Mouse (Mus musculus) ES-Bruce4 (cell line): ENCODE measurements around the gene Slc4a5. TPM values are rescaled to one million over a fixed set of nuclear protein-coding genes. Genes with fewer than 3 reads are reported as not detected.

Source experiments
- H3K27ac ChIP-seq: 2 replicates; pipeline ENCODE4 v1.5.1; 2012; ENCODE audit warnings: low read length, inconsistent platforms; ENCODE audit not compliant: insufficient read depth
- H3K27me3 ChIP-seq: 2 replicates; pipeline ENCODE4 v1.6.1; 2012; ENCODE audit warnings: mild to moderate bottlenecking, low read length, inconsistent platforms; ENCODE audit not compliant: control insufficient read depth, poor library complexity, insufficient read depth, severe bottlenecking
- H3K36me3 ChIP-seq: 2 replicates; pipeline ENCODE4 v1.6.1; 2012; ENCODE audit warnings: inconsistent platforms, mild to moderate bottlenecking, low read length, moderate library complexity; ENCODE audit not compliant: control insufficient read depth, poor library complexity, insufficient read depth, severe bottlenecking
- H3K4me1 ChIP-seq: one replicate; pipeline ENCODE4 v1.8.1; 2011; ENCODE audit warnings: low read length; ENCODE audit not compliant: control insufficient read depth, insufficient read depth
- H3K4me3 ChIP-seq: 2 replicates; pipeline ENCODE4 v1.5.1; 2011; ENCODE audit warnings: low read depth, mild to moderate bottlenecking, low read length
- H3K9ac ChIP-seq: 2 replicates; pipeline ENCODE4 v1.6.1; 2012; ENCODE audit warnings: low read depth, mild to moderate bottlenecking, inconsistent platforms; ENCODE audit not compliant: poor library complexity, severe bottlenecking
- H3K9me3 ChIP-seq: replicated peaks from 2 replicates; pipeline ENCODE4 v1.6.1; 2012; ENCODE audit warnings: mild to moderate bottlenecking, low read length, inconsistent platforms; ENCODE audit not compliant: control insufficient read depth, poor library complexity, insufficient read depth, severe bottlenecking
- CTCF ChIP-seq: IDR thresholded peaks from one replicate; pipeline ENCODE4 v1.8.1; 2011; ENCODE audit warnings: low read depth, low read length
- EP300 ChIP-seq: IDR thresholded peaks from 2 replicates; pipeline ENCODE4 v1.6.1; 2011; ENCODE audit warnings: low read depth, low read length; ENCODE audit not compliant: insufficient read depth
- POLR2A ChIP-seq: IDR thresholded peaks from one replicate; pipeline ENCODE4 v1.8.1; 2011; ENCODE audit warnings: low read length; ENCODE audit not compliant: insufficient read depth
- polyA plus RNA-seq: library from polyadenylated mRNA; stranded (reverse); fragments of >200 nt; gene quantifications from 2 replicates; pipeline ENCODE4 v1.2.4, GENCODE M21; 2011; ENCODE audit warnings: low read depth; ENCODE audit not compliant: missing spikeins, insufficient read depth, insufficient read length

Slc4a5 gene
- polyA plus RNA-seq, 1 experiment = 3.8 TPM

- no peak for TF ChIP-seq CTCF
- TF ChIP-seq POLR2A = no peak
- TF ChIP-seq EP300 = no peak
- peaks cover 3% of the 10 kb centered on the region for H3K4me1 ChIP-seq
- no peak overlapping the region for H3K27ac ChIP-seq
- peak overlapping the region; percentile 14; the same call in 1 of the 2 replicates for H3K4me3 ChIP-seq
- no peaks in the 10 kb centered on the region for H3K27me3 ChIP-seq
- no peaks in the 10 kb centered on the region for H3K9me3 ChIP-seq
- no peak overlapping the region for H3K9ac ChIP-seq
- H3K36me3 ChIP-seq = no peaks in the 10 kb centered on the region
These were observed 57.5 kb downstream of the Slc4a5 start for GRCm38 (mm10) chr6:83277151-83277550.

DNA sequence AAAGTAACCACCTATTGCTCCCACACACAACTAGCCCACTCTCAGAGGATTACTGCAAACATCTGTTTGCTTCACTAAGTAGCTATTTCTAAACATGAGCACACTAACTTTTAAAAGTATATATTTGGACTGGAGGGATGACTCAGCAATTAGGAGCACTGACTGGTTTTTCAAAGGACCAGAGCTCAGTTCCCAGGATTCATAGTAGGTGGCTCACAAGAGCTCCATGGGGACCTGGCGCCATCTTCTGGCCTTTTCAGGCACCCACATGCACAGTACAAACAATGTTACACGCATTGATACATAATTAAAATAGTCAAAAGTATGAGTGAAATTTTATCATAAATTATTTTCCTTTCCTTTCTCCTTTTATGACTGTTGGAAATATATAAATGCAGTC is 59.3 kb downstream of the Slc4a5 start:
- H3K36me3 ChIP-seq = no peaks in the 10 kb centered on the region
- peaks cover 3% of the 10 kb centered on the region for H3K4me1 ChIP-seq
- no peak overlapping the region for H3K27ac ChIP-seq
- H3K4me3 ChIP-seq = no peak overlapping the region
- H3K27me3 ChIP-seq = no peaks in the 10 kb centered on the region
- no peak overlapping the region for H3K9ac ChIP-seq
- H3K9me3 ChIP-seq = no peaks in the 10 kb centered on the region
- TF ChIP-seq EP300 (no peak), POLR2A (no peak), CTCF (peak; percentile 83)

DNA sequence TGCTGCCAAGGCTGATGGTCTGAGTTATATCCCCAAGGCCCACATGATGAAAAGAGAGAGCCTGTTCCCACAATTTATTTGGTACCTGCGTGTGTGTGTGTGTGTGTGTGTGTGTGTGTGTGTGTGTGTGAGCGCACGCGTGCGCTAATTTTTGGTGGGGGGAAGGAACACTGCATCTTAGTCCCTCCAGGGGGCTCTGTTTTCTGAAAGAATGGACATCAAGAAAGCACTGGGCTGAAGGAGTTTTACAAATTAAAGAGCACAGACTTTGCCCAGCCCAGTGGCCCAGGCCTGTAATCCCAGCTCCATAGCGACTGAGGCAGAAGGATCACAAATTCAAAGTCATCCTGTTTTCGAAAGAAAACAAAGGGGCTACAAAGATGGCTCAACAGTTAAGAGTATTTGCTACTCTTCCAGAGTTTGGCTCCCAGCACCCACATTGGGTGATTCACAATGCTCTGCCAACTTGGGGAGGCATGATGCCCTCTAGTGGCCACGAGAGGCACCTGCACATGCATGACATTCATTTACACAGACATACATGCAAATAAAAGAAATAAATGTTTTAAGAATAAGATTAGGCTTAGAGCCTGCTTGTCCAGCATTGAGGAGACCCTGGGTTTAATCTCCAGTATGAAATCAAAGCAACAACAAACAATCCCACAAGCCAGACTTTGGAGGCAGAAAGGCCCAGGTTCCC is 60.8 kb downstream of the Slc4a5 start:
- peak overlapping the region; percentile 46; the same call in 1 of the 2 replicates for H3K9ac ChIP-seq
- H3K4me1 ChIP-seq = peaks cover 3% of the 10 kb centered on the region
- TF ChIP-seq EP300 = no peak
- TF ChIP-seq CTCF = peak; percentile 95
- H3K9me3 ChIP-seq = no peaks in the 10 kb centered on the region
- no peaks in the 10 kb centered on the region for H3K27me3 ChIP-seq
- H3K36me3 ChIP-seq = no peaks in the 10 kb centered on the region
- peak overlapping the region; percentile 46 for H3K4me3 ChIP-seq
- no peak overlapping the region for H3K27ac ChIP-seq

GRCm38 (mm10) chr6:83300447-83301229 is 81.0 kb downstream of the Slc4a5 start:
- Histone ChIP-seq H3K36me3 (peaks cover 14% of the 10 kb centered on the region), H3K4me3 (no peak overlapping the region), H3K9ac (no peak overlapping the region), H3K27me3 (no peaks in the 10 kb centered on the region), H3K4me1 (no peaks in the 10 kb centered on the region), H3K27ac (no peak overlapping the region), H3K9me3 (no peaks in the 10 kb centered on the region)
- TF ChIP-seq CTCF = no peak
- TF ChIP-seq EP300 = no peak

DNA sequence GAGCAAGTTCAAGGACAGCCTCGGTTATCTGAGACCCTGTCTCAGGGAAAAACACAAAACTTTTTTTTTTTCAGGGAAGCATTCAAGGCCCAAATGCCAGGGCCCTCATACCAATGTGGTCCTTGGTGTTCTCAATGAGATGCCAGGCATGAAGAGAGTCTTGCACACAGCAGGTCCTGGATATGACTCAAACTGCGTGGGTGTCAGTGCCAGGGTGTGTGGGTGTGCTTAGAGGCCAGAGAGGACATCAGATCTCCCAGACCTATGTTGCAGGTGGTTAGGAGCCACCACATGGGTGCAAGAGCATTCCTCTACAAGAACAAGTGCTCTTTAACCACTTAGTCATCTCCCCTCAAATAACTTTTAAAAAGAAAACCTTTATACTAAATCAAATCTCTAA is 81.7 kb downstream of the Slc4a5 start:
- no peak for TF ChIP-seq CTCF
- TF ChIP-seq POLR2A = no peak
- TF ChIP-seq EP300 = no peak
- Histone ChIP-seq H3K9me3 (no peaks in the 10 kb centered on the region), H3K27ac (no peak overlapping the region), H3K4me3 (no peak overlapping the region), H3K27me3 (no peaks in the 10 kb centered on the region), H3K9ac (no peak overlapping the region), H3K4me1 (no peaks in the 10 kb centered on the region), H3K36me3 (peaks cover 20% of the 10 kb centered on the region)

GRCm38 (mm10) chr6:83302264-83302663 is 82.6 kb downstream of the Slc4a5 start:
- no peak overlapping the region for H3K27ac ChIP-seq

More at GRCm38 (mm10) chr6:83302264-83302663, 82.6 kb downstream of the Slc4a5 start:
- Histone ChIP-seq H3K9ac (no peak overlapping the region), H3K9me3 (no peaks in the 10 kb centered on the region), H3K36me3 (peaks cover 25% of the 10 kb centered on the region), H3K4me1 (no peaks in the 10 kb centered on the region), H3K4me3 (no peak overlapping the region), H3K27me3 (no peaks in the 10 kb centered on the region)
- no peak for TF ChIP-seq POLR2A
